Mouse (Mus musculus) embryonic facial prominence, embryonic 14.5 days (tissue): ENCODE measurements at regions not wholly inside any gene's neighbourhood (a gene's known extent, or its start where the extent isn't known, plus 50 kb on each side); places are given as distances from the start of the nearest gene placed in this dataset.
A peak's percentile ranks its signal among the peaks of the same experiment; 100 is the strongest.

Experiments
- ATAC-seq: fragments of 200-750 bp; cut with Nextera tagmentation; 2 replicates; pipeline ENCODE4 v1.8.0; 2017; ENCODE audit warnings: low read depth, moderate number of reproducible peaks, moderate TSS enrichment
- DNase-seq: peaks from one replicate; pipeline ENCODE4 v3.0.0-alpha.2; 2015; ENCODE audit warnings: low spot score
- H3K27ac ChIP-seq: fragments of 300-500 bp; sonication (generic); replicated peaks from 2 replicates; pipeline ENCODE4 v1.5.1; 2014; ENCODE audit warnings: low read depth, mild to moderate bottlenecking, low read length, moderate library complexity
- H3K27me3 ChIP-seq: fragments of 300-500 bp; sonication (generic); replicated peaks from 2 replicates; pipeline ENCODE4 v1.6.1; 2014; ENCODE audit warnings: low read length; ENCODE audit not compliant: control insufficient read depth, insufficient read depth
- H3K36me3 ChIP-seq: fragments of 300-500 bp; sonication (generic); 2 replicates; pipeline ENCODE4 v1.6.1; 2014; ENCODE audit warnings: low read length, mixed read lengths; ENCODE audit not compliant: control insufficient read depth, insufficient read depth
- H3K4me1 ChIP-seq: fragments of 300-500 bp; sonication (generic); 2 replicates; pipeline ENCODE4 v1.6.1; 2014; ENCODE audit warnings: antibody characterized with exemption, low read length; ENCODE audit not compliant: control insufficient read depth, insufficient read depth
- H3K4me2 ChIP-seq: fragments of 300-500 bp; sonication (generic); 2 replicates; pipeline ENCODE4 v1.6.1; 2014; ENCODE audit warnings: low read depth, mild to moderate bottlenecking, low read length, moderate library complexity, mixed read lengths
- H3K4me3 ChIP-seq: fragments of 300-500 bp; sonication (generic); 2 replicates; pipeline ENCODE4 v1.5.1; 2014; ENCODE audit warnings: low read depth, mild to moderate bottlenecking, low read length
- H3K9ac ChIP-seq: fragments of 300-500 bp; sonication (generic); 2 replicates; pipeline ENCODE4 v1.6.1; 2014; ENCODE audit warnings: low read depth, mild to moderate bottlenecking, low read length, moderate library complexity, mixed read lengths
- H3K9me3 ChIP-seq: fragments of 300-500 bp; sonication (generic); 2 replicates; pipeline ENCODE4 v1.6.1; 2016; ENCODE audit warnings: low read length; ENCODE audit not compliant: control insufficient read depth
- WGBS: fragments of 180-500 bp; shearing (Covaris S2); extraction: QIAGEN DNeasy Blood & Tissue Kit; methylation state at CpG from one replicate; pipeline ENCODE4 v1.1.7; 2014; 5-methylcytosine and 5-hydroxymethylcytosine counted together

- no peak overlapping the region for H3K27ac ChIP-seq
- H3K9ac ChIP-seq: no peak overlapping the region
- H3K27me3 ChIP-seq: no peaks in the 10 kb centered on the region
- H3K4me1 ChIP-seq: no peaks in the 10 kb centered on the region
- no peak overlapping the region for H3K4me3 ChIP-seq
- no peaks in the 10 kb centered on the region for H3K36me3 ChIP-seq
- H3K4me2 ChIP-seq: no peak overlapping the region
- DNase-seq: no peak
- 91% methylated on average over 3 of the region's 3 CpGs for WGBS
- peaks cover 6% of the 10 kb centered on the region; the same call in 1 of the 2 replicates for H3K9me3 ChIP-seq
- ATAC-seq: no peak
These were observed 525.0 kb upstream of the Fat1 start for GRCm38 (mm10) chr8:44410261-44410660.

DNA sequence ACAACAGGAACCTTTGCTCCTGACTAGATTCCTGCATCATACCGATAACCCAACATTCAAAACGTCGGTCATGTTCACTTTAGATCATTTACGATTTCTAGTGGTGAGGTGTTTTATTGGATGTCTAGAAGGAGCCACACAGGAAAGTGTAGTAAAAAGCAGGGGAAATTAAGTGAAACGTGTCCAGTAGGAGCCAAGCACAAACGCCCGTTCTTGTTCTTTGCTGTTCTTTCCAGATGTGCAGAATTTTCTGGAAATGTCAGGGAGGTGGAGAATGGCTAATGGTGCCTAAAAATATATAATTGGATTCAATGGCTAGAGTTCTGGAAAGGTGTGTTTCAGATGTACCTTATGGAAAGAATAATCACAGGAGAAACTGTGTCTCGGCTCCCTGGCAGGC is 517.2 kb upstream of the Fat1 start:
- Histone ChIP-seq H3K36me3 (no peaks in the 10 kb centered on the region), H3K27ac (no peak overlapping the region), H3K4me2 (no peak overlapping the region), H3K4me3 (no peak overlapping the region), H3K9me3 (no peaks in the 10 kb centered on the region), H3K27me3 (no peaks in the 10 kb centered on the region), H3K4me1 (no peaks in the 10 kb centered on the region), H3K9ac (no peak overlapping the region)
- 80% methylated on average over 8 of the region's 8 CpGs for WGBS
- DNase-seq (no peak), ATAC-seq (no peak)

GRCm38 (mm10) chr8:44455433-44455832 is 479.8 kb upstream of the Fat1 start:
- Histone ChIP-seq H3K9ac (no peak overlapping the region), H3K4me1 (no peaks in the 10 kb centered on the region)

GRCm38 (mm10) chr8:44456336-44456735 is 478.9 kb upstream of the Fat1 start:
- peak; percentile 17 for DNase-seq
- H3K4me2 ChIP-seq: no peak overlapping the region
- H3K36me3 ChIP-seq: no peaks in the 10 kb centered on the region
- no peaks in the 10 kb centered on the region for H3K27me3 ChIP-seq
- H3K9me3 ChIP-seq: no peaks in the 10 kb centered on the region
- no peaks in the 10 kb centered on the region for H3K4me1 ChIP-seq
- H3K27ac ChIP-seq: no peak overlapping the region
- peak; percentile 82 for ATAC-seq
- H3K9ac ChIP-seq: no peak overlapping the region
- no peak overlapping the region for H3K4me3 ChIP-seq
- WGBS: 62% methylated on average over 7 of the region's 7 CpGs

More at GRCm38 (mm10) chr8:44455433-44455832, 479.8 kb upstream of the Fat1 start:
- Histone ChIP-seq H3K27me3 (no peaks in the 10 kb centered on the region), H3K36me3 (no peaks in the 10 kb centered on the region), H3K9me3 (no peaks in the 10 kb centered on the region), H3K27ac (no peak overlapping the region), H3K4me3 (no peak overlapping the region), H3K4me2 (no peak overlapping the region)
- 73% methylated on average over 3 of the region's 3 CpGs for WGBS
- no peak for DNase-seq
- ATAC-seq: no peak

DNA sequence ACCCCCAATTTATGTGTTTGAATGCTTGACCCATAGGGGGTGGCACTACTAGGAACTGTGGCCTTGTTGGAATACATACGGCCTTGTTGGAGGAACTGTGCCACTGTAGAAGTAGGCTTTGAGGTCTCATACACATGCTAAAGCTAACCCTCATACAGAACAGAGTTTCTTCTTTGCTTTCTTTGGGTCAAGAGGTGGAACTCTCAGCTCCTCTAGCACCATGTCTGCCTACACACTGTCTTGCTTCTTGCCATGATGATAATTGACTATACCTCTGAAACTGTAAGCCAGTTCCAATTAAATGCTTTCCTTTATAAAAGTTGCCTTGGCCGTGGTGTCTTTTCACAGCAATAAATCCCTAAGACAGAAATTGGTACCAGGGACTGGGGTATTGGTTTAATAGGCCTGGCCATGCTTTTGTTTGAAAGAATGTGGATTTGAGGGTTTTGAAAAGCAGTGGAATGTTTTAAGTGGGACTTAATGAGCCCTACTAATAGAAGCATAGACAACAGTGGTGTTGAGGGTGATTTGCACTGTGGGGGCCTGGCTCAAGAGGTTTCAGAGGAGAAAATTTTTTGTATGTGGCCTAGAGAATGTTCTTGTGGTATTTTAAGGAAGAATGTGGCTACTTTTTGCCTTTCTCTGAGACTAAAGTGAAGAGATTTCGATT is 468.7 kb upstream of the Fat1 start:
- ATAC-seq: 0 out of 2 replicates have a peak, but pooled peaks have one; percentile 26
- WGBS: 65% methylated on average over 3 of the region's 3 CpGs

GRCm38 (mm10) chr8:44512876-44513275 is 422.4 kb upstream of the Fat1 start:
- WGBS: 62% methylated on average over 1 of the region's 1 CpGs
- Histone ChIP-seq H3K4me1 (no peaks in the 10 kb centered on the region), H3K4me2 (no peak overlapping the region), H3K27me3 (no peaks in the 10 kb centered on the region), H3K9me3 (no peaks in the 10 kb centered on the region), H3K27ac (no peak overlapping the region), H3K9ac (no peak overlapping the region), H3K4me3 (no peak overlapping the region), H3K36me3 (no peaks in the 10 kb centered on the region)
- DNase-seq (peak; percentile 78), ATAC-seq (no peak; the same call in 1 of the 2 replicates)

More for the DNA sequence above, 468.7 kb upstream of the Fat1 start:
- no peak for DNase-seq
- Histone ChIP-seq H3K36me3 (no peaks in the 10 kb centered on the region), H3K4me2 (no peak overlapping the region), H3K9ac (no peak overlapping the region), H3K27me3 (no peaks in the 10 kb centered on the region), H3K27ac (no peak overlapping the region), H3K9me3 (peaks cover 10% of the 10 kb centered on the region), H3K4me1 (no peaks in the 10 kb centered on the region), H3K4me3 (no peak overlapping the region)

GRCm38 (mm10) chr8:44525915-44526314 is 409.3 kb upstream of the Fat1 start:
- no peak overlapping the region for H3K4me2 ChIP-seq
- H3K4me1 ChIP-seq: 0 out of 2 replicates have a peak, but pooled peaks cover 3% of the 10 kb centered on the region
- no peak overlapping the region for H3K4me3 ChIP-seq
- no peaks in the 10 kb centered on the region for H3K9me3 ChIP-seq
- H3K27me3 ChIP-seq: no peaks in the 10 kb centered on the region
- no peak overlapping the region for H3K27ac ChIP-seq
- peak; percentile 31 for DNase-seq
- ATAC-seq: no peak
- no peaks in the 10 kb centered on the region for H3K36me3 ChIP-seq
- no peak overlapping the region for H3K9ac ChIP-seq

GRCm38 (mm10) chr8:44529696-44530095 is 405.6 kb upstream of the Fat1 start:
- Histone ChIP-seq H3K4me3 (no peak overlapping the region), H3K27ac (no peak overlapping the region), H3K27me3 (no peaks in the 10 kb centered on the region), H3K36me3 (no peaks in the 10 kb centered on the region), H3K4me2 (no peak overlapping the region), H3K9me3 (no peaks in the 10 kb centered on the region), H3K4me1 (no peaks in the 10 kb centered on the region), H3K9ac (no peak overlapping the region)
- DNase-seq: no peak
- WGBS: 72% methylated on average over 1 of the region's 1 CpGs
- no peak for ATAC-seq

- Histone ChIP-seq H3K4me3 (no peak overlapping the region), H3K27ac (no peak overlapping the region), H3K4me1 (no peaks in the 10 kb centered on the region), H3K9ac (no peak overlapping the region), H3K4me2 (no peak overlapping the region), H3K27me3 (no peaks in the 10 kb centered on the region), H3K36me3 (no peaks in the 10 kb centered on the region), H3K9me3 (no peaks in the 10 kb centered on the region)
- DNase-seq: no peak
- WGBS: 72% methylated on average over 3 of the region's 3 CpGs
- ATAC-seq: no peak
These were observed 386.4 kb upstream of the Fat1 start for GRCm38 (mm10) chr8:44548885-44549284.
